Mouse (Mus musculus) G1E (cell line): ENCODE data around the gene Gm49336.

Source experiments
- CTCF ChIP-seq: IDR thresholded peaks from 2 replicates; pipeline ENCODE4 v1.5.1; 2012; ENCODE audit warnings: low read depth, low read length, inconsistent platforms, mixed read lengths
- GATA1 ChIP-seq: IDR thresholded peaks from 2 replicates; pipeline ENCODE4 v1.6.1; 2012; ENCODE audit warnings: borderline replicate concordance, low read length, inconsistent platforms, mixed read lengths
- GATA2 ChIP-seq: IDR thresholded peaks from 2 replicates; pipeline ENCODE4 v1.6.1; 2012; ENCODE audit warnings: low read depth, low read length, inconsistent platforms, borderline replicate concordance
- TAL1 ChIP-seq: conservative IDR thresholded peaks from 2 replicates; pipeline ENCODE4 v1.6.1; 2012; ENCODE audit warnings: low read depth, low read length, inconsistent platforms, mixed read lengths

DNA sequence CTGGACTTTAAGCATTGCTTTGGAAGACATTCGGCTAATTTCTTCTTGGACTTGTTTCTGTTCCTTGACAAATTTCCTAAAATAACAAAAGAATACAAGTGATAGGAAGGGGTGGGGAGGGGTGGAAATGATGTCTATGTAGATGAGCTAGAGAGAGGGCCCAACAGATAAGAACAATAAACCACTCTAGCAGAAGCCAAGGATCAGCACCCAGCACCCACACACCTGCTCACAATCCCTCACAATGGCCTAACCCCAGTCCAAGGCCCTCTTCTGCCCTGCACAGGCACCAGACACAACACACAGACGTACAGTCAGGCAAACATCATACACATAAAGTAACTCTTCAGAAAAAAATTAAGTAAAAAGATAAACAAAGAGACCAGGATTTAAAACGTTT lies 12.8 kb downstream of the Gm49336 start:
- TF ChIP-seq CTCF (no peak), GATA1 (no peak), GATA2 (no peak), TAL1 (no peak)
